Mouse (Mus musculus) C2C12 (cell line): ENCODE data around the gene Lbhd1. TPM values are rescaled to one million over a fixed set of nuclear protein-coding genes. Genes with fewer than 3 reads are reported as not detected.

ENCODE experiments used
- H3K27me3 ChIP-seq: one replicate; pipeline ENCODE4 v1.6.1; 2011; ENCODE audit not compliant: control insufficient read depth, insufficient read depth, insufficient read length
- H3K36me3 ChIP-seq: one replicate; pipeline ENCODE4 v1.6.1; 2011; ENCODE audit not compliant: control insufficient read depth, insufficient read depth
- H3K4me3 ChIP-seq: one replicate; pipeline ENCODE4 v1.5.1; 2011; ENCODE audit warnings: mild to moderate bottlenecking, control low read depth; ENCODE audit not compliant: poor library complexity, insufficient read depth, severe bottlenecking
- H3K79me2 ChIP-seq: one replicate; pipeline ENCODE4 v1.6.1; 2011; ENCODE audit not compliant: control insufficient read depth, insufficient read depth
- H3K79me3 ChIP-seq: one replicate; pipeline ENCODE4 v1.6.1; 2011; ENCODE audit warnings: low read depth, control low read depth
- H3ac ChIP-seq: one replicate; pipeline ENCODE3; 2011; ENCODE audit warnings: low read depth; ENCODE audit not compliant: control insufficient read depth, insufficient read length
- CEBPB ChIP-seq: IDR thresholded peaks from one replicate; pipeline ENCODE4 v1.6.1; 2011; ENCODE audit warnings: low read depth, mild to moderate bottlenecking, control low read depth, moderate library complexity
- CTCF ChIP-seq: IDR thresholded peaks from one replicate; pipeline ENCODE4 v1.5.1; 2011; ENCODE audit not compliant: control insufficient read depth, insufficient read depth, insufficient read length
- FOSL1 ChIP-seq: IDR thresholded peaks from one replicate; pipeline ENCODE4 v1.8.0; 2011; ENCODE audit warnings: mild to moderate bottlenecking, low read length; ENCODE audit not compliant: poor library complexity, insufficient read depth, severe bottlenecking
- MAX ChIP-seq: IDR thresholded peaks from one replicate; pipeline ENCODE4 v1.6.1; 2011; ENCODE audit warnings: mild to moderate bottlenecking, control low read depth
- MYOD1 ChIP-seq: IDR thresholded peaks from one replicate; pipeline ENCODE4 v1.6.1; 2011; ENCODE audit warnings: low read depth; ENCODE audit not compliant: control insufficient read depth, insufficient read length
- MYOG ChIP-seq: IDR thresholded peaks from one replicate; pipeline ENCODE4 v1.6.1; 2011; ENCODE audit not compliant: control insufficient read depth, insufficient read length; ENCODE audit errors: extremely low read depth
- USF1 ChIP-seq: IDR thresholded peaks from one replicate; pipeline ENCODE4 v1.6.1; 2011; ENCODE audit warnings: low read depth, mild to moderate bottlenecking, control low read depth, moderate library complexity
- polyA plus RNA-seq: library from polyadenylated mRNA; unstranded; fragments of >200 nt; fragmentation: generic; extraction: Trizol; gene quantifications from one replicate; pipeline ENCODE4 v1.2.1, GENCODE M21; 2012; ENCODE audit warnings: missing spikeins

Lbhd1 gene
- polyA plus RNA-seq, 1 experiment = 8.6 TPM

GRCm38 (mm10) chr19:8920073-8920736 lies 36.7 kb downstream of the Lbhd1 start, which contains the start of gene B3gat3:
Gene B3gat3 (plus strand): TSS chr19:8920374.
- peaks cover 42% of the 10 kb centered on the region for H3K79me2 ChIP-seq
- H3K79me3 ChIP-seq = peaks cover 30% of the 10 kb centered on the region
- no peaks in the 10 kb centered on the region for H3K27me3 ChIP-seq
- peak within 1 kb of the TSS; percentile 83 for H3K4me3 ChIP-seq
- H3K36me3 ChIP-seq = peaks cover 44% of the 10 kb centered on the region
- TF ChIP-seq MAX (peak; percentile 65), CEBPB (no peak)
- peak within 1 kb of the TSS; percentile 59 for H3ac ChIP-seq

GRCm38 (mm10) chr19:8920836-8921291 lies 37.3 kb downstream of the Lbhd1 start:
- Histone ChIP-seq H3K27me3 (no peaks in the 10 kb centered on the region), H3K4me3 (peak overlapping the region; percentile 83), H3K79me3 (peaks cover 30% of the 10 kb centered on the region), H3ac (peak overlapping the region; percentile 59), H3K79me2 (peaks cover 42% of the 10 kb centered on the region), H3K36me3 (peaks cover 37% of the 10 kb centered on the region)
- TF ChIP-seq CEBPB = no peak
- peak; percentile 99 for TF ChIP-seq USF1

DNA sequence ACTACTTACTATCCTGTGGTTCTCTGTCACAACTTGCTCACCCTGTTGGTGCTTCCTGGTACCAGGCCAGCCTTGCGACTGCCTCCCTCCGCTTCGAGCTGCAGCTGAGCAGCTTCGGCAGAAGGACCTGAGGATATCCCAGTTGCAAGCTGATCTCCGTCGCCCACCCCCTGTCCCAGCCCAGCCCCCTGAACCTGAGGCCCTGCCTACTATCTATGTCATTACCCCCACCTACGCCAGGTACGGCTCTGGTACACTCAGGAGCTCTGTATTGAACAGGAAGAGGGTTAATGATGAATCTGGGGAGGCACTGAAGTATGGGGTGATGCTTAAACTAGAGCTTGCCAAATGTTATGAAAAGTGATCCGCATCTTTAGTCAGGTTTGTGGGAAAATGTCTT lies 38.2 kb downstream of the Lbhd1 start:
- Histone ChIP-seq H3K79me3 (peaks cover 30% of the 10 kb centered on the region), H3K79me2 (peaks cover 42% of the 10 kb centered on the region), H3K27me3 (no peaks in the 10 kb centered on the region), H3K36me3 (peaks cover 28% of the 10 kb centered on the region), H3ac (no peak overlapping the region), H3K4me3 (no peak overlapping the region)
- TF ChIP-seq CTCF (no peak), MYOD1 (no peak), FOSL1 (no peak), USF1 (no peak), MAX (no peak), MYOG (no peak), CEBPB (no peak)

GRCm38 (mm10) chr19:8926766-8927165 lies 43.2 kb downstream of the Lbhd1 start:
- H3K36me3 ChIP-seq = peaks cover 36% of the 10 kb centered on the region
- TF ChIP-seq MYOD1 (no peak), USF1 (no peak), MAX (no peak), MYOG (no peak), CTCF (no peak), FOSL1 (no peak), CEBPB (no peak)
- H3K79me2 ChIP-seq = peaks cover 46% of the 10 kb centered on the region
- peaks cover 28% of the 10 kb centered on the region for H3K79me3 ChIP-seq
- H3K4me3 ChIP-seq = no peak overlapping the region
- H3K27me3 ChIP-seq = no peaks in the 10 kb centered on the region
- H3ac ChIP-seq = no peak overlapping the region

- no peak overlapping the region for H3ac ChIP-seq
- H3K36me3 ChIP-seq = peaks cover 23% of the 10 kb centered on the region
- H3K79me2 ChIP-seq = peaks cover 33% of the 10 kb centered on the region
- no peak overlapping the region for H3K4me3 ChIP-seq
- H3K27me3 ChIP-seq = no peaks in the 10 kb centered on the region
- peaks cover 19% of the 10 kb centered on the region for H3K79me3 ChIP-seq
- no peak for TF ChIP-seq MYOG
- no peak for TF ChIP-seq CTCF
- TF ChIP-seq MAX = no peak
- no peak for TF ChIP-seq CEBPB
- no peak for TF ChIP-seq MYOD1
- no peak for TF ChIP-seq FOSL1
- TF ChIP-seq USF1 = no peak
Measured at GRCm38 (mm10) chr19:8927891-8928525, 44.5 kb downstream of the Lbhd1 start.

GRCm38 (mm10) chr19:8928689-8929223 lies 45.2 kb downstream of the Lbhd1 start:
- H3ac ChIP-seq = peak overlapping the region; percentile 51
- H3K4me3 ChIP-seq = peak overlapping the region; percentile 59
- H3K79me3 ChIP-seq = peaks cover 12% of the 10 kb centered on the region
- H3K79me2 ChIP-seq = peaks cover 26% of the 10 kb centered on the region
- peaks cover 16% of the 10 kb centered on the region for H3K36me3 ChIP-seq
- no peaks in the 10 kb centered on the region for H3K27me3 ChIP-seq
- TF ChIP-seq MAX (no peak), CEBPB (no peak), MYOG (no peak), MYOD1 (no peak), FOSL1 (no peak), CTCF (no peak), USF1 (no peak)
